In the genomic region with DNA sequence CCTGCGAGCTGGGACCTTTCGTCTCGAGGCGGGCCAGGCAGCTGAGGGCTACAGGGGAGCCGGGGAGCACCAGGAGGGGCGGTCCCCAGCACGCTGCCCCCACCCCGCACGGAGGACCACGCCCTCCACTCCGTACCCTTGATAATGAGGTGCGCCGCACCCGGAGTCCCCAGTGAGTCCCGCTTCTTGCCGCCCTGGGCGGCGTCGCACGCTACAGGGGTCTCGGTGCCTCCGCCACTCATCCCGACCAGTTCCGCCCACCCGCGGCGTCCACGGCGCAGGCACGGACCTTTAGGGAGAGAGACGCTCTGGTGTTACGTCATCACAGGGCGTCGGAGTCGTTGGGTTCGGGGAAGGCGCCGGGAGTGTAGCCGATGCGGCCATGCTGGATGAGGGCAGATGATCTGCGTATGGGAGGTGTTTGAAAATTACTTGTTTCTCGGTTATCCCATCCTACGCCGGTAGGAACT, we compare ENCODE assay signal across 8 mouse cellular contexts. TPM values are rescaled to one million over a fixed set of nuclear protein-coding genes. Genes with fewer than 3 reads are reported as not detected.
DNase-seq lines count a peak whose midpoint lies in the region; ATAC-seq and TF ChIP-seq lines count a peak whose summit lies in the region.

Gene Bloc1s5, minus strand, starts transcription at position 310 of the 470 bp plus-strand sequence.

- H3K4me3 ChIP-seq in E14TG2a.4 (replicated peaks; ENCODE audit: low read length) = peak within 1 kb of the TSS; percentile 99
- H3K4me3 ChIP-seq in forebrain, embryonic 12.5 days (replicated peaks) = peak within 1 kb of the TSS; percentile 78
- H3K4me3 ChIP-seq in liver, postnatal 0 days (ENCODE audit: low read depth, low read length) = peak within 1 kb of the TSS; percentile 79
- H3K4me3 ChIP-seq in neural tube, embryonic 14.5 days (ENCODE audit: low read depth, low read length) = peak within 1 kb of the TSS; percentile 89

- peaks cover 15% of the 10 kb centered on the region for H3K36me3 ChIP-seq in E14TG2a.4 (ENCODE audit: insufficient read depth, low read length)
- no peaks in the 10 kb centered on the region for H3K36me3 ChIP-seq in forebrain, embryonic 12.5 days (replicated peaks)
- H3K36me3 ChIP-seq in liver, postnatal 0 days (replicated peaks; ENCODE audit: insufficient read depth, low read length) = peaks cover 6% of the 10 kb centered on the region; the same call in 1 of the 2 replicates
- H3K36me3 ChIP-seq in neural tube, embryonic 14.5 days (ENCODE audit: control insufficient read depth, insufficient read depth, low read length) = no peaks in the 10 kb centered on the region

- TF ChIP-seq CTCF in E14TG2a.4 (conservative IDR thresholded peaks at IDR 0.05; ENCODE audit: low read length) = no peak
- no peak for TF ChIP-seq CTCF in liver, postnatal 0 days (IDR thresholded peaks at IDR 0.05; ENCODE audit: low read depth)

- H3K27ac ChIP-seq in forebrain, embryonic 12.5 days = peak within 1 kb of the TSS; percentile 50; the same call in 1 of the 2 replicates
- peak within 1 kb of the TSS; percentile 86 for H3K27ac ChIP-seq in liver, postnatal 0 days (ENCODE audit: low read depth)
- peak within 1 kb of the TSS; percentile 60 for H3K27ac ChIP-seq in neural tube, embryonic 14.5 days (ENCODE audit: low read depth, low read length)

- TF ChIP-seq EP300 in liver, postnatal 0 days (IDR thresholded peaks at IDR 0.05; ENCODE audit: low read depth) = peak; percentile 55; the same call in 1 of the 2 replicates

- H3K27me3 ChIP-seq in E14TG2a.4 (ENCODE audit: insufficient read depth, low read length) = 0 out of 2 replicates have a peak, but pooled peaks cover 4% of the 10 kb centered on the region
- no peaks in the 10 kb centered on the region for H3K27me3 ChIP-seq in forebrain, embryonic 12.5 days
- H3K27me3 ChIP-seq in liver, postnatal 0 days (ENCODE audit: insufficient read depth, low read length) = no peaks in the 10 kb centered on the region
- no peaks in the 10 kb centered on the region for H3K27me3 ChIP-seq in neural tube, embryonic 14.5 days (ENCODE audit: control insufficient read depth, insufficient read depth, low read length)

- H3K9me3 ChIP-seq in E14TG2a.4 (ENCODE audit: low read length) = no peaks in the 10 kb centered on the region
- no peaks in the 10 kb centered on the region for H3K9me3 ChIP-seq in forebrain, embryonic 12.5 days
- no peaks in the 10 kb centered on the region for H3K9me3 ChIP-seq in liver, postnatal 0 days (ENCODE audit: low read length)
- no peaks in the 10 kb centered on the region for H3K9me3 ChIP-seq in neural tube, embryonic 14.5 days (ENCODE audit: control insufficient read depth, low read length)

- H3K4me1 ChIP-seq in E14TG2a.4 (replicated peaks; ENCODE audit: low read depth, low read length) = peaks cover 15% of the 10 kb centered on the region
- peaks cover 6% of the 10 kb centered on the region for H3K4me1 ChIP-seq in forebrain, embryonic 12.5 days
- H3K4me1 ChIP-seq in liver, postnatal 0 days (ENCODE audit: insufficient read depth) = peaks cover 31% of the 10 kb centered on the region
- H3K4me1 ChIP-seq in neural tube, embryonic 14.5 days (ENCODE audit: control insufficient read depth, insufficient read depth, low read length) = no peaks in the 10 kb centered on the region

- peak within 1 kb of the TSS; percentile 82 for H3K9ac ChIP-seq in forebrain, embryonic 12.5 days
- peak within 1 kb of the TSS; percentile 76 for H3K9ac ChIP-seq in liver, postnatal 0 days (replicated peaks)
- H3K9ac ChIP-seq in neural tube, embryonic 14.5 days (replicated peaks; ENCODE audit: low read depth, low read length) = peak within 1 kb of the TSS; percentile 83

- intact Hi-C loops in heart, postnatal 10 days (cut with DNase I) = loop anchor here (1.0 kb wide), 1 partner anchor 23 kb away; no protein-coding TSS in a partner anchor

- peak within 1 kb of the TSS; percentile 72 for H3K4me2 ChIP-seq in forebrain, embryonic 12.5 days
- peak within 1 kb of the TSS; percentile 77 for H3K4me2 ChIP-seq in liver, postnatal 0 days (ENCODE audit: low read depth, low read length)
- peak within 1 kb of the TSS; percentile 84 for H3K4me2 ChIP-seq in neural tube, embryonic 14.5 days (ENCODE audit: low read depth, low read length)

- peak; percentile 96 for DNase-seq in c-Kit-positive CD71-positive TER-119-positive erythroid progenitor cells, embryonic 14.5 days (ENCODE audit: low spot score)
- DNase-seq in heart, postnatal 10 days = peak; percentile 97 to 98
- DNase-seq in large intestine, adult 2 months (ENCODE audit: low read depth, low spot score) = peak; percentile 95
- peak; percentile 96 for DNase-seq in liver, postnatal 0 days
- peak; percentile 98 for DNase-seq in testis, postnatal 10 days (ENCODE audit: low spot score)

- peak; percentile 96 for ATAC-seq in forebrain, embryonic 12.5 days (ENCODE audit: low FRiP score)
- peak; percentile 91 for ATAC-seq in liver, postnatal 0 days
- ATAC-seq in neural tube, embryonic 14.5 days (ENCODE audit: low read depth) = peak; percentile 98

- under 1% methylated on average over 44 of the region's 44 CpGs for WGBS in forebrain, embryonic 12.5 days
- under 1% methylated on average over 44 of the region's 44 CpGs for WGBS in large intestine, adult 2 months
- WGBS in liver, postnatal 0 days (ENCODE audit: insufficient replicate concordance) = under 1% methylated on average over 44 of the region's 44 CpGs
- under 1% methylated on average over 39 of the region's 44 CpGs for WGBS in neural tube, embryonic 14.5 days

RNA-seq across cellular contexts. Expression of gene Bloc1s5, which starts in this region (rescaled TPM):
- polyA plus RNA-seq in forebrain, embryonic 12.5 days (2016; fragmentation: Nextera tagmentation; extraction: Ambion mirVana) = 22.3 and 24.9 TPM in 2 replicates
- total RNA-seq in heart, postnatal 10 days (2021) = 10 to 100 TPM; 10.4 to 13.0 TPM
- polyA plus RNA-seq in large intestine, adult 2 months (2012; rRNA removed) = 3.5 and 3.6 TPM in 2 replicates
- polyA plus RNA-seq in liver, postnatal 0 days (2015; fragmentation: Nextera tagmentation; extraction: Ambion mirVana) = 13.9 and 16.0 TPM in 2 replicates
- polyA plus RNA-seq in neural tube, embryonic 14.5 days (2014; fragmentation: Nextera tagmentation; extraction: Ambion mirVana) = 18.1 and 20.7 TPM in 2 replicates

Comparison
In these comparisons a context has a peak if more than half of its experiments do, and no peak if none do; other contexts are left out.
1. Peak in every context shown above with its lines: DNase-seq, ATAC-seq, H3K4me3 ChIP-seq and H3K27ac ChIP-seq.